Mouse (Mus musculus) cerebellum, adult 9-10 months (tissue): ENCODE data around the gene Ccdc30.

ENCODE experiments used
- DNase-seq: peaks from one replicate; pipeline ENCODE4 v3.0.0; 2022

Gene Ccdc30

DNA sequence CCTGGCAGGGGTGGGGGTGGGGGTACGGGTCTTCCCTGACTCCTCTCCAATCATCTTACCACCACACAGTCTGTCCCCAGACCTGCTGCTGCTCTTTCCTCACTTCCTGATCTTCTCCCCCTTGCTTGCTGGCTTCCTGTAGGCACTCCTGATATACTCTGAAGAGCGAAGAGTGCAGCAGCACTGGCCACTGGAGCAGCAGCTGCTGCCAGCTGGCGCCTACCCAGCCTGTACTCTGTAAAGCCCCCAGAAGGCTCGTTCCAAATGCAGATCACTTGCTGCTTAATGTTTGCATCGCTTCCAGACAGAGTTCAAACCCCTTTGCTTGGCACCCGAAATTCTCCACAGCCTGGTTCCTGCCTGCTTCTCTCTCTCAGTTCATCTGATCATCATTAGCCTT is 2.5 kb downstream of the Ccdc30 start:
- no peak for DNase-seq

DNA sequence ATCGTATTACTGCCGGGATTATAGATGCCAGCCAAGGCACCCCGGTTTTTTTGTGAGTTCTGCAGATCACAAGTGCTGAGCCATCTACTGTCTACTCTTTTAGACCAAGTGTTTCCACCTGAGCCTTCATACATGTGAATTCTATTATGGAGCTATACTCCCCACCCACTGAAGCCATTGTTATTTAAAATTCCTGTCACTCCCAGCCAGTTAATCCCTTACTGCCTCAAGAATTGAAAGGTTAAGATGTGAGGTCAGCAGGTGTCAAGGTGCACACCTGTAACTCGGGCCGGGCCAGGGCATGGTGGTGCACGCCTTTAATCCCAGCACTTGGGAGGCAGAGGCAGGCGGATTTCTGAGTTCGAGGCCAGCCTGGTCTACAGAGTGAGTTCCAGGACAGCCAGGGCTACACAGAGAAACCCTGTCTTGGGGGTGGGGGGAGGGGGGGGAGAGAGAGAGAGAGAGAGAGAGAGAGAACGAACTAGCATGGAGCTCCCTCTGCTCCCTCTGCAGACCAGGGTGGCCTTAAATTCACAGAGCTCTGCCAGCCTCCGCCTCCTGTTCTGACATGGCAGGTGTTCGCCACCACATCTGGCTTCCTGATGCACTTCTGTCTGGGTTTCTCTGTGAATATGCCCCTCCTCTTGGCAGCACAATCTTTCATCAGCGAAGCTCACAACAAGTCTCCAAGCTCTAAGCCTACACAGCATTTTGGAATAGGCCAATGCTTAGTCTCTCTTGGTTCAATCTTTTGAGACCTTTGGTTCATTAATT is 3.3 kb downstream of the Ccdc30 start:
- no peak for DNase-seq

DNA sequence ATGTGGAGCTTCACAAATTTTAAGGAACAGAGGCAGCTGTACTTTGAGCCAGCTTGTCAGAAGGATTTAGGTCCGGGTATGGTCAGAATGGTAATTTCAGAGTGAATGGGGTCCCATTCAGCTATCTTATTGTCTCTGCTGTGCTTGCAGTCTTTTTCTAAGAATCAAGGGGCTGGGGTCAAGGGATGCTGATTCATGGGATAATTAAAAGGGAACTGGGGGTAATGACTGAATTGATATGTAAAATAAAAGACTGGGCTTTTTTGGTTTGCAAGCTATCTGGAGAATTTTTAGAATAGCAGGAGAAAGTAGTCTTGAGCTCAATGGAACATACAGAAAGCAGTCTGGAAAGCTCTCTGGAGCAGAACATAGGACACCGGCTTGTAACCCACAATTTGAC is 11.9 kb downstream of the Ccdc30 start:
- DNase-seq = no peak

DNA sequence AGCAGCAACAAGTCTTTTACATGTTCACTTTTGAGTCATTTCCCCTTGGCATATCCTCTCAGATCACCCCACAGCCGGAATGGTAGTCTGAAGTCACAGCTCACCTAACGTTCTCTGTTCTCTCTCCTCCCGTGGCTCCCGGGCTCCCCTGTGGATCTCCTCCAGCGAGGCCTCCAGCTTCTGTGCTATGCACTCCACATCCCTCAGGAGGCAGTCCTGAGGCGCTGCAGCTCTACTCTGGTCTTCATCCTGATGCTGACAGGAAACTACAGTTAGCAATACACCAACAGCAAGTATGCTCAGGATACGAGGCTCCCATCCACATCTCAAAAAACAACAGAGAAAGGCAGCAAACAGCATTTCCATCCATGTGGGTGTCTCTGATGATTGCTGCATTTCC is 14.4 kb downstream of the Ccdc30 start:
- no peak for DNase-seq

DNA sequence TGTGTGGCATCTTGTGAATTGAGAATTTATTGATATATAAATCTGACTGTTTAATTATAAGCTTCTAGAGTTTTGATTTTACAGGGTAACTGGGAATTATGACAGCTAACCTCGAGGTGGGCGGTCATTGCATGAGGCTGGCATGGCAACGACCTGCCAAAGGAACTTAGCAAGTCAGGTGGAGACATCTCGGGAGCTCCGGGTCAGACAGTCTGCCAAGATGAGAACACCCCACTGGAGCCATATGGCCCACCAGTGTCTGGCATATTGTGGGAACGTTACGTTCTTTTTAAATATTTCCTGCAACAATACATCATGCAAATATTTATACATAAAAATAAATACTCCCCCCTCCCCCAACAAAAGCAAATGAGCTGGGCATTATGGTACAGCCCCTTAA is 16.6 kb downstream of the Ccdc30 start:
- peak; percentile 81 for DNase-seq

DNA sequence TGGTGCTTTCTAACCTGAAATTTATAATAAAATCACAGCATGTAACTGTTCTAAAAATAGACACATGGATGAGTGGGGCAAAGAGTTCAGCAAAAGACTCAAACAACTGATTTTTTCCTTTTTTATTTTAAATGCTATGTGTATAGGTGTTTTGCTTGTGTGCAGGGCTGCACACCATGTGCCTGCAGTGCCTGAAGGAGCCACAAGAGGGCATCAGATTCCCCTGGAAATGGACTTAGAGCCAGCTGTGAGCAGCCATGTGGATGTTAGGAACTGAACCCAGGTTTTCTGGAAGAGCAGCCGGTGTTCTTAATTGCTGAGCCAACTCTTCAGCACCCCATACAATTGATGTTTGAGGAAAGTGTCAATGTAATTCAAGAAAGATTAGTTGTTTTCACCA is 25.0 kb downstream of the Ccdc30 start:
- DNase-seq = no peak

DNA sequence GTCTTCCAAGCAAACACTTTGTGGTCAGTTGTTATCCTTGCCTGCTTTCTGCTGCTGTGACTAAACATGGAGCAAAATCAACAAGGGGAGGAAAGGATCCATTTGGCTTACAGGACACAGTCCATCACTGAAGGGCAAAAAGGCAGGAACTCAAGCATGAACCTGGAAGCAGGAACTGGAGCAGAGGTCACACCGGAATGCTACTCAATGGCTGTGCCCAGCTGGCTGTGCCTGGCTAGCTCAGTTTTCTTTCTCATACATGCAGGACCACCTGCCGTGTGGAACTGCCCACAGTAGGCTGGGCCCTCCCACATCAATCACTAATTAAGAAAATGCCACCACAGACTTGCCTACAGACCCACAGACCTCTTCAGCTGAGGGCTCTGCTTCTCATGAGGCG is 26.1 kb downstream of the Ccdc30 start:
- no peak for DNase-seq

DNA sequence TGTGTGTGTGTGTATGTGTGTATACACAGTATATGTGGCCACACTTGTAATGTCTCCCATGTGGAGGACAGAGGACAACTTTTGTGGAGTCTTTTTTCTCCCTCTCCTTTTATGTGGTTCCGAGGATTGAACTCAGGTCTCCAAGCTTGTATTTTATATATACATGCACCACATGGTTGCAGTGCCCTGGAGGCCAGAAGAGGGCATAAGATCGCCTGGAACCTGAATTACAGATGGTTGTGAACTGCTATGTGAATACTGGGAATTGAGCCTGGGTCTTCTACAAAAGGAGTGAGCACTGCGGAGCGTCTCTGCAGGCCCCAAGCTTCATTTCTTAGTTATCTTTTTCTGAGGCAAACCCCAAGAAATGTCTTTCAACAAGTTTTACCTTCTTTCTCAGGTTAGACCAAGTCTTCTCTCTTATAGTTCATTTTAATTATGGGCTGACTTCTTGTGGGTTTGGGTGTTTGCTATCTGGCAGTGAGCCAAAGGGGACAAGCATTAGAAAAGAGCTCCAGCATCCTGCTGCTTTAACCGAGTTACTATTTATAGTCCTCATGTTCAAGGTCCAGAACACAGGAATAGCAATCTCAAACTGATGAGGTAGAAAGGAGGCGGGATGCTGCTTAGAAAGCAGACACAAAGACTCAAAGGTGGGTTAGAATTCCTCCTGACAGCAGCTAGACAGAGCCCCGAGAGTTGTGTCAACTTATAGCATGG is 33.7 kb downstream of the Ccdc30 start:
- DNase-seq = no peak

DNA sequence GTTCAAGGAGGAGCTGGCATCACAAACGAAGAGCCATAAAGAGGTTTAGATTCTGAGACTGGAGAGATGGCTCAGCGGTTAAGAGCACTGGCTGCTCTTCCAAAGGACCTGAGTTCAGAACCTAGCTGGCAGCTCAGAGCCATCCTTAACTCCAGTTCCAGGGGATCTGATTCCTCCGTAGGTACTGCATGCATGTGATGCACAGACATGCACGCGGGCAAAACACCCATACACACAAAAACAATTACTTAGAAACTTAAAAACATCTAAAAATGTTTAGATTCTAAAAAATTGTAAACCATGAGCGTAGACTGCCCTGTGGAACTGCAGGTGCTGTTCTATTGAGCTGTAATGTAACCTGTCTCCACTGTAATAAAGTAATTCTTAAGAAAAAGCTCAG is 45.9 kb downstream of the Ccdc30 start:
- DNase-seq = no peak

DNA sequence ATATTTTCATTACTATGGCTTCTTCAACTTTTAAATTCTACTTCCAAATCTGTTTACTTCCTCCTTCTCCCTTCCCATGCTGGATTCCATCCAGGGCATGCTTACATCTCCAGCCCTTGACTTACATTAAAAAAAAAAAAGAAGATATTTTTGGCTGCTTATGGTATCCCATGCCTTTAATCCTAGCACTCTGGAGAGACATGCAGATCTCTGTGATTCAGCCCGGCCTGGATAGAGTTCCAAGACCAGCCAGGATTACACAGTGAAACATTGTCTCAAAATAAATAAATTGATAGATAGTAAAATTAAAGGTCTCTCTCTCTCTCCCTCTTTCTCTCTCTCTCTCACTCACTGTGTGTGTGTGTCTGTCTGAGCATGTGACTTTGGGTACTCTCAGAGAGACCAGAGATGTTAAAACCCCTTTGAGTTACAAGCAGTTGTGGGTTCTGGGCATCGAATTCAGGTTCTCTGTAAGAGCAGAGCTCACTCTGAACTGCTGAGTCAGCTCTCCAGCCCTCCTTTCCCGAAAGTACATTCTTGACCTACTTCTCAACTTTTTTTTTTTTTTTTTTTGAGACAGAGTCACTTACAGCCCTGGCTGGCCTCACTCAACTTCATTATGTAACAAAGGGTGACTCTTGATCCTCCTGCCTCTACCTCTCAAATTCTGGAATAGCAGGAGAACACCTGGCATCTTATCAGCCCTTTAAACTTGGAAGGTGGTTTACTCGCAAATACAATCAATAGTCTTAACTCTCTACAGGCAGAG is 48.4 kb downstream of the Ccdc30 start:
- no peak for DNase-seq

DNA sequence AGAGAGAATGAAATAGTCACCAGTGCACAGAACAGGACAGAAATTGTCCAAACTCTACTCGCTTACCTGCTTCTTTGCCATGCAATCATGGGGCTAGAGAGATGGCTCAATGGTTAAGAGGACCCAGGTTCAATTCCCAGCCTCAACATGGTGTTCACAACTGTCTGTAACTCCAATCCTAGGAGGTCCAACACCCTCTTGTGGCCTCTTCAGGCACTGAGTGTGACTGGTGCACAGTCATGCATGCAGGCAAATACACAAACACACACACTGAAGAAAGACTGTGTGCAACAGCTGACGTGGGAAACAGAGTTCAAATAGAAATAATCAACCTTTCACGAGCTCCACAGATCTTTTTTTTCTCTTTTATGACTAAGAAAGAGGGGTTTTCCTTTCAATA is 53.1 kb downstream of the Ccdc30 start:
- DNase-seq = no peak

DNA sequence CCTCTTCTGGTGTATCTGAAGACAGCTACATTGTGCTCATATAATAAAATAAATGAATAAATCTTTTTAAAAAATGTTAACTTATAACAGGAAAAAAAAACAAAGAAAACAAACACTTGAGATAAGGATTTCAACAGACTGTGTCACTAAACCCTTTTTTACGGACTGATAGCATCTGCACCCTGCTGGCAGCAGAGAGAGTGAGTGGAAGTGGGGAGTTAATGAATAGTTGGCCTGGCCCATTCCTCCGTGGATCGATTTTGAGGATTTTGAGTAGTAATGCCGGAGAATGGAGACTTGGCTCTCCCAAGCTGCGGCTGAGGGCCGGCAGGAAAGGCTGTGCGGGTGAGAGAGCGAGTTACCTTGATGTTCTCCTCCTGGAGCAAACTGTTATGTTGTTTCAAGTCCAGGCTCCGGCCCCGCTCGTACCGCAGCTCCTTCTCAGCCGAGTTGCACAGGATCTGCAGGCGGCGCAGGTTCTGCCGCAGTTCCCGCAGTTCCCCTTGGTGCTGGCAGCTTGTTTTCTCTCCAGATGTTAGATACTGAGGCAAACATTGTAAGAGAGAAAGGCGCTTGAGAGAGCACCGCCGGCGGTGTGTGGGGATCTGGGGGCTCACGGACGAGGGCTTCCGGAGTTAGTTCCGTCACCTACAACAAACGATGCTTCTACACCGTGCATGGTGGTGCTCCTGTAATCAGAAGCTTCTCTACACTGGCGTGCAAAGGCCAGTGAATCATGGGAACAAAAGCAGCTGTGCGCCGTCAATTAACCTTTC is 55.9 kb downstream of the Ccdc30 start:
- DNase-seq = no peak

DNA sequence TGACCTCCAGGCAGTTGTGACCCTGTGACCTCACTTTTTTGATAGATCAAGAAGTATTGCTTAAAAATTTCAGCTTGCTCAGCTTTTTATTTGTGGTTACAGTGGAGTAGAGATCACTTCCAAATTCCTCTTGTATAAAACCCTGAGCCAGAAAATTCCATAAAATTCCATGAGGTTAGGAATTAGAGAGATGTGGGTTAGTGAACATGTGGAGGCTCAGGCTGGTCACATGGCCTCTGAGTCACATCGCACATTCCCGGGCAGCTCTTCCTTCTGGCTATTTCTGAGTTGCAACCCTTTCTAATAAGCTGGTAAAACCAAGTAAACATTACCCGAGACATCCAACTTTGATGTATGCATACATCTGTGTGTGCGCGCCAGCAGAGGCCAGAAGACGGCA is 69.8 kb downstream of the Ccdc30 start:
- DNase-seq = no peak

DNA sequence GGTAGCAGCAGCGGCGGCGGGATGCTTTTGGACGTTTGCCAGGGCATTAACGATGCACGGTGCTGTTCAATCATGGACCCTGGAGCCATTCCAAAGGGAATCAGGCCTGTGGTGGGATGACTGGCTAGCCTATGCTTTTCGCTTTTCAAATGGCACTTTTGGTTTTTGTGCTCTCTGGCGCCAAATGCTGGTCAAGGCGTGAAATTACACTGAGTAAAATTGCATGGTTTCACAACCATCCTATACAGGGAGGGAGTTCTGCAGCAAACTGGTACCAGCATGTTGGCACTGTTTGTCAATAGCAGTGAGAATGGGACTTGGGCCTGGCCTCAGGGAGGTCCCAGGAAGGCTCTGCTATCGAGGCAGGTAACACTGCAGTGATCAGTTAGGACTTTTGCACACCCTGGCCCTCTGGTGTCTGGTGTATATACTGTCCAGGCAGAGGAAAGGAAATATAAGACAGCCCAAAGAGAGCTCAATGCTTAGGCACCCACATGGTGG is 76.4 kb downstream of the Ccdc30 start:
- peak; percentile 45 for DNase-seq

DNA sequence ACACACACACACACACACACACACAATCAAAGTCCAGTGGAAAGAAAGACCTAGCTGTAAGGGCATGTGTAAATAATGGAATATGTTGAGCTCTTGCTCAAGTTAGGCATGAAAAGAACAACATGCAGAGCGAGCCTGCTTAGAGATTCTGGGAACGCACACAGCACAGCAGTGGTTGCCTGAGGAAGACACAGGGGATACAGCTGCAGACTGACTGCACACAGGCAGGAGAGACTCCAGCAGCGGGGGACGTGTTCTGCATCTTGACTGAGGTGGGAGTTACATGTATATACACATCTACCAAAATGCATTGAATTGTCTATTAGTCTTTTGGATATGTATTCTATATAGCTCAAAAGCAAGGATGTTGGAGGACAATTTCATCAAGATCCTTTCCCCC is 76.9 kb downstream of the Ccdc30 start:
- no peak for DNase-seq

DNA sequence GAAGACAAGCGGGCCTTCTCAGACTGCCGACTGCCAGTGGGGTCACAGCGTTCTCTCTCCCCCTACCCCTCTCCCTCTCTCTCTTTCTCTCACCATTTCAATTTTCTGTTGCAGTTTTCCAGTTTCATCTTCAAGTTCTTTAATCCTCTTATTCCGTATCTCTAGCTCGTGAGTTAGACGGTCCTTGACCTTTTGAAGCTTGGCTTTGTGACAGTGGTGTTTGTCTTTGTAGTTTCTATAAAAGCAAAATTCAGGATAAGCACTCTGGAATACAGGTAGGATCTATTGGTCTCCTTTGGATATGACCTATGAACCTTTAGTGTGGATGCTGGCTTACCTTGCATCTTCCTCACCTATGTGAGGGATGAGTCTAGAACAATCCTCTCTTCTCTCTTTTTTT is 81.8 kb downstream of the Ccdc30 start:
- no peak for DNase-seq

DNA sequence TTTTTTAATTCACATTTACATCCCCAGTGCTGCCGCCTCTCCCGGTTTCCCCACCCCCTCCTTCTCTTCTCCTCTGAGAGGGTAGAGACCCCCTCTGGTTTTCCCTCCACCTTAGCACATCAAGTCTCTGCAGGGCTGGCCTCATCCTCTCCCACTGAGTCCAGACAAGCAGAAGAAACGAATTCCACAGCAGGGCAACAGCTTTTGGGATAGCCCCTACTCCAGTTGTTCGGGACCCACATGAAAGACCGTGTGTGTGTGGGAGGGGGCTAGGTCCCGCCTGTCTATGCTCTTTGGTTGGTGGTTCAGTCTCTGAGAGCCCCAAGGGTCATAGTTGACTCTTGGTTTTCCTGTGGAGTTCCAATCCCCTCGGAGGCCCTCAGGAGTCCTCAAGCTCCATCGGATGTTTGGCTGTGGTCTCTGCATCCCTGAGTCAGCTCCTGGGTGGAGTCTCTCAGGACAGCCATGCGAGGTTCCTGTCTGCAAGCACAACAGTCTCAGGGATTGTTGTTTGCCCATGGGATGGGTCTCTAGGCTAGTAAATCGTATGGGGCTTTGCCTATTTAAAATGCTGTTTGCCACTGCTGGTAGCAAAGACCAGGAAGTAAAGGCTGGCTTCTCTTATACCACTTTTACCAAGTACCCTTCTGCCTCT is 94.3 kb downstream of the Ccdc30 start:
- peak; percentile 36 for DNase-seq

DNA sequence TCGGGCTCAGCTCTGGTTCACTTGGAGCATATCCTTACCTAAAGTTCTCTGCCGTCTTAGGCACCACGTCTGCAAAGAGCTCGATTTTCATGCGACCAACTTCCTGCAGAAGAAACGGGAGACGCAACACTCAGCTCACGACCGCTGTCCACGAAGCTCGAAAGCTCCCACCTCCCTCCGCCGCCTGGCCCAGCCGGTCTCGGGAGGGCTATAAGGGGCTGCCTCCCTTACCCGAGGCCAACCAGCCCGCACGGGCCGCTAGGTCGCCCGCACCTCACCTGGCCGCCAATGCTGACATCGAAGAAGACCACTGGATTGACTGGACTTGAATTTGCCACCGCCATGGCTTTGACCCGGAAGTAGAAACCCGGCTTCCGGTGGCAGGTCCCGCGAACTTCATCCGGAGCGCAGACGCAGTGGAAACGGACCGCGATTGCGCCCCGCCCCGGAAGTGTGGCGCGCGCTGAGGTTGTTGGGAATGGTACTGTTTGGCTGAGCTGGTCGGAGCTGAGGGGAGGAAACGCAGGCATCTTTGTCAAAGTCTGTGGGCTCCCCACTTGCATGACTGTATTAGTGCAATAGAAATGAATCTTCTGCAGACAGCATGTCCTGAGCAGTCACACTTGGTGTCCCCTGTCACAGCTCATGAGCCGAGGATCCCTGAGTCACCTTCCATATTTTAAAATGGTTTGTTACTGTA is 95.0 kb downstream of the Ccdc30 start, which contains the start of gene Ppih:
Gene Ppih, minus strand, starts transcription at position 416 of the 700 bp plus-strand sequence.
- DNase-seq = peak; percentile 94

DNA sequence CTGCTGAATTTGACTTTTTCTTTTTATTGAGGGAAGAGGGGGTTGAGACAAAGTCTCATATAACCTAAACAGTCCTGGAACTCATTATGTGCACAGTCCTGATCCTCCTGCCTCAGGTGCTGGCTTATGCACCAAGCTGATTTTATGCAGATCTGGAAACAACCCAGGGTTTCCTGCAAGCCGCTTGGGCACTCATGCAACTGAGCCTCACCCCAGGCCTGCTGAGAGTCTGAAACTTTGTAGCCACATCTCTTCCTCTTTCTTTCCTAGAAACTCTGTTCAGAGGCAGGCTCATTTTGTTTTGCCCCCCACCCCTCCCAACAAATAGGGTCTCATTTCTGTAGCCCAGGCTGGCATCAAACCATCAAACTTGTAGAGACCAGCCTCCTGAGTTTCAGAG is 101.6 kb downstream of the Ccdc30 start:
- DNase-seq = no peak

DNA sequence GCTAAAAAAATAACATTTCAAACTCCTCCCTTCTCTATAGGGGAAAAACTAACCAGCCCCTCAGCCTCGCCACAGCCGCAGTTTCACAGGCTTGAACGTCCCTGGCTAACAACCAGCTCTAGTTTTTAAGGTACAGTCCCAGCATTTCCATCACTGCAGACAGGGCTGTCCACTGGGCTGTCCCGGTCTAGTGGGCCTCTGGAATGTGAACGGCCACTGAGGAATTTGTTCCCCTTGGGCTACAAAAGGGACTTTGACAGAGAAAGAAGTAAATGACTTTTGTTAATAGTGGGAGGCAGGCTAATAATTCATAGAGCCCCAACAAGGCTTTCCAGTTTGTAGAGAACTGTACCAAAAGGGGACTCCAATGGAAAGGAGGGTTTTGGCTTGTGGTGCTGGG is 109.9 kb downstream of the Ccdc30 start:
- no peak for DNase-seq

DNA sequence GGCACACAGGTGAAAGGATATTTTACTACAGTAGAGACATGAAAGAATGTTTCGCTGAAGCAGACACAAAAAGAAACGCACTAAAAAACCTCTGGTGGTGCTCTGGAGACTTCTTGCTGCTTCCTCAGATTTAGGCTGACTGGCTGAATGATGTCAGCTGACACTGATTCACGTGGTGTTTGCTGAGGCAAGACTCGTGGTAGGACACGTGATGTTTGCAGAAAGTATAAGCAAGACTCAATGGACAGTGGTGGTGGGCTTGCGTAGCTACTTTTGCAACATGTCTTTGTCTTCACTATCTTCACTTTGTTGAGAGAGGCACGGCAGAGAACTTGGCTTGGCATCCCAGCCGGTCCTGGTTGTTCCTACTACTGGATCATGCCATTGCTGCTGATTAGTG is 112.0 kb downstream of the Ccdc30 start:
- no peak for DNase-seq

DNA sequence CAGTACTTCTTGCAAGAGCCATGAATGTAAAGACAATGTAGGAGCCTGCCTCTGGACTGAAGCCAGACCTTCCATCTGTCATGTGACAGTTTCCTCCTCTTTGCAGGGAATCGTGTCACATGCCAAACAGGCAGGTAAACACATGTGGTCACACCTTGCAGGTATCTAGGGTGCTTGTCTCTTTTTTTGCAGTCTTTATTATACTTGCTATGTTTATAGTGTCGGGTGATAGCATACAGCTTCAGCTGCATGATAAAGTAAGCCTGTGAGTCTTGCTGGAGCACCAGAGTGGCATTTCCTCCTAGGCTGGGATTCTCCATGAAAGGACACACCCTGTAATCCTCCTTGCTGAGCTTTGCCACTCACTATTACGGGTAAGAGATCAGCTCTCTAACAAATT is 113.5 kb downstream of the Ccdc30 start:
- DNase-seq = no peak
